Mouse (Mus musculus): ENCODE results near the gene 2010111I01Rik.

DNA sequence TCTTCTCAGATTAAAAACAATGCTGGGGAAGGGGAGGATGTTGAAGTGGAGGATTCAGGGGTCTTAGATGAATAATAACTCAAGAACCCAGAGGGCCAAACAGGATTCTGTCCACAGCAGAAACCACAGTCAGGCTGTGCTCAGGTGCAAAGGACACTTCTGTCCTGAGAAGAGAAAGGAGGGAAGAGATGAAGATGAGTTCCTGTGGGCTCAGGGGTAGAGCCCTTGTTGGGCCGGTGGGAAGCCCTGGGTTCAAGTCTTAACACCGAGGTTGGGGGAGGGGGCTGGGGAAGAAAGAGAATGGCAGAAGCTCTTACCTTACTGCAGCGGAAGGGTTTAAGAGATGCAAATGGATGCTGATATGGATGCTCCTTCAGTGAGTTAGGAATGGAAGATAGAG lies 7.7 kb downstream of the 2010111I01Rik start:
- TF ChIP-seq CTCF (IDR thresholded peaks at IDR 0.05; ENCODE audit: control insufficient read depth, insufficient read depth, low read length) (no peak), POLR2A (IDR thresholded peaks at IDR 0.05; ENCODE audit: borderline replicate concordance, control insufficient read depth, low read depth, low read length) (no peak)
